Mouse (Mus musculus) heart, adult 11 months (tissue): ENCODE results near the gene Sirpa.

ENCODE experiments used
- DNase-seq: peaks from one replicate; pipeline ENCODE4 v3.0.0; 2022

Sirpa gene

GRCm38 (mm10) chr2:129592459-129593140 is at the start of gene Sirpa:
Gene Sirpa, plus strand, starts transcription at chr2:129592835.
- DNase-seq = peak; percentile 99

DNA sequence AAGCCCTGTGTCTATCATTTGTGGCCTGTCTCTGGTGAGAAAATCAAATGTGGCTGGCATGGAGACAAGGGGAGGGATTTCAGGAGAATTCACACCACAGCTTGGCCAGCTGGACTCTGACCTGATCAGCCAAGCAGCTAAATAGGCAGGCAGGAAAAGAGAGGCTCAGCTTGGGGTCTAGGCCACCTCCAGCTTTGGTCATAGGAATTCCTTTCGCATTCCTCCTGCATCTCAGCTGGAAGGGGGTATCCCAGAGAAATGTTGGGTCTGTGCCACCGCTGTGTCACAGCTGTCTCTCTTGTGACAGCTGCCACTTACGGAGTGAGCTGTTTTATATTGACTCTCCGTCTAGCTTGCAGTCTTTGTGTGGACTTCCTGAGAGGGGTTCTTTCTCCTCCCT is 48.2 kb upstream of the Sirpa start:
- DNase-seq = peak; percentile 61

DNA sequence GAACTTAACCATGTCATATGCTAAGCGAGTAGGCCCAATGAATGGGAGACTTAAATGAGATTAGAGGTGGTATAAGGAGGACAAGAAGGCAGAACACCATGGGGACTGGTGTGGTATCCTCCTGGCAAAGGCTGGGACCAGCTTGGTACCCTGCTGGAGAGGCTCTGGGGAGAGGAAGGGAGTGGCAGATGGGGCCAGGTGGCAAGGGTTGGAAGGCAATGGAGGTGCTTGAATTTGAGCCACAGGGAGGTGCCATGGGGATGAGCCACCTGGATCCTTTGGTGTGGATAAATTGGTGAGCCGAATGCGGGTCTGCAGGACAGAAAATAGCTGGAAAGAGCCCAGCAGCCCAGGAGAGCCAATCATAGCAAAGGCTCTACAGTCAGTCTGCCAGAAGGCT is 47.7 kb upstream of the Sirpa start:
- peak; percentile 87 for DNase-seq

GRCm38 (mm10) chr2:129545596-129545995 is 47.0 kb upstream of the Sirpa start:
- peak; percentile 90 for DNase-seq

DNA sequence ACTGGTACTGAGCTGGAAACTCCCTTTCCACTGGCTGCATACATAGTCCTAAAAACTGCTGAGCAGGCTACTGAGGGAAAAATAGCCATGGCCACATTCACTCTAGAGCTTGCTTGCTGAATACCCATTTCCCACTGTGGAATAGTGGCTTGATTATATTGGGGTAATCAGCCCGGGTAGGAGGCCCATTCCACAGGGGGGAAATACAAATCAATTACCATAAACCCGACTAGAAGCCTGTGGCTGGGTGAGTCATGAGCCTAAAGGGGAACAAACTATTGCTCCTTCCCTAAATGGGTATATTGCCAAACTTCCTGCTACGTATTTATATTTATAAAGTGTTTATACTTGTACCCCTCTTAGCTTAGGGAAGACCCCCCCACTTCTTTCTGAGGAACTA is 45.9 kb upstream of the Sirpa start:
- peak; percentile 92 for DNase-seq

GRCm38 (mm10) chr2:129549537-129550135 is 43.0 kb upstream of the Sirpa start:
- peak; percentile 94 for DNase-seq

DNA sequence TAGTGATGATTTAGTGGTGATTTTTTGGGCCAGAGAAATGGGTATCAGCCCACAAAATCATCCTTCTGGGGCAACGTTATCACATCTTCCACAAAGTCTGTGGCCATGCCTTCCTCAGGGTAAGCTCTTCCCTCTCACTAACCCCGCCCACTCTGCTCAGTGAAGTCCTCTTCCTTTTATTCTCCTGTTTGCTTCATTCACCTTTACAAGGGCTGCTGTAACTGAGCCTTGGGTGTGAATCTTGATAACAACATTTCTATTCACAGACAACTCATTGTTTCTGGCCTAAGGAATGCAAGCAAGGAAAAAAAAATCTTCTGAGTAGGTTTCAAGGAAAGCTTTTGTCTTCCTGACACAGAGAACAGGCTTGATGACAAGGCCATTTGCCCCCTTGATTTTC is 41.9 kb upstream of the Sirpa start:
- no peak for DNase-seq

DNA sequence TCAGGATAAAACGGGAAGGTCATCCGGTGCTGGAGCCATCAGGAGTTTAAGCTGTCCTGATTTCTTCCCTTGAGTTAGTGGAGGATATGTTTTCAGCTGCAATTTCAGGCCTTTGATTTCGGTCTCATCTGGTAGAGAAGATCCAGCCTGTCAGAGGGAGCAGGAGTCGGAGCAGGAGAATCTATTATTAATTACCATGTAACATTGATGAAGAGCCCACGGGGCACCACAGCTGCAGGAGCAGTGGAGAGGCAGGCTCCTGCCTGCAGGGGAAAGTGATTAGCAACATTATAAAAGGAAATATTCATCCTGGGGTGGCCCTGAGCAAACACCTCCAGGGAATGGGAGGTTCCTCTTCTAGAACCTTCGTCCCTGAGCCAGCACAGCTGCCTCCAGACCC is 36.6 kb upstream of the Sirpa start:
- no peak for DNase-seq

DNA sequence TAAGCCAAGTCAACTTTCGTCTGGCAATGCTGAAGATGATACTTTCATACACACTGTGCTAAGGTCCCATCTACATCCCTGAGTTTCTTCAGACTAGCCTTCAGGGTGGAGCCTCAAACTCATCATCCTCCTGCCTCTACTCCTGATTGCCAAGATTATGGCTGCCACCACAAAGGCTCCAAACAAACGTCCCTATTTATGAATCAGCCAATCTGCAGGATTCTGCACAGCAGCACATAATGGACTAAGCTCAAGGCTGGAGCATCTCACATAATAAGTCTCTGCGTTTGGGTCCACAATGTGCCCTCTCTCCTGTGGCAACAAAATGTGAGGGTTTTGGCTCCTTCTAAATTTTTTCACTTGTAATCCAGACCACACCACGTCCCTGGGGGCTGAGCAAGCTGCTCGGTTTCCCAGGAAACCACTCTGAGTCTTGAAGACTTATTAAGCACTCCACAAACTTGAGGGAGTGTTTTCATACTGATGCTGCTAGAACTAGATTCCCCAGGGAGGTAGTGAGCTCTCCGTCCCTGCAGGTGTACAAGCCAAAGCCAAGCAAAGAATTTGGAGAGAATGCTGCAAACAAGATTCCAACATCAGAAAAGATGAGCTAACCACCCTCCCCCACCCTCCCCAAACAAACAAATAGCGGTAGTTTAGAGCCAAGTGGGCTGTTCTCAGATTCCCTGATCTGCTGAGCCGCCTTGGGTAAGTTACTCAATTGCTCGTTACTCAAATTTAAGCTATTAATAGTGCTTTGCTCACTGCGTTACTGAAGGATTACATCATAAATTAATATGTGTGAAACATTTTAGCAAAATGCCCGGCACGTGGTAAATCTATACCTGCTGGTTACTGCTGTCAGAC is 34.4 kb upstream of the Sirpa start:
- DNase-seq = peak; percentile 95

DNA sequence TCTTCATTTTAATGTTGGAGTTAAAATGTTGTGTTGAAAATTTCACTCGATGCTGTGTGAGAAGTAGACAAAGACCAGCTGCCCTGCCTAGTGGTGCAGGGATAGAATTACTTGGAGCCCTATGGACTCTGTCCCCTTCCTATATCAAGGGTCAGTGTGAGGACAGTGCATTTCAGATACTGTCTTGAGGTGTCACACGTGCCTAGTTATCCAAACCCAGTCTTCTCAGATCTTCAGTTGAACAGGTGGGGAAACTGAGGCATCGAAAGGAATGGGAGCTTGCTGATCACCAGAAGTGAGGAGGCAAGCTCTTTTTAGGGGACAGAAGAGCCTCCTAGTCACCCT is 33.8 kb upstream of the Sirpa start:
- DNase-seq = no peak

DNA sequence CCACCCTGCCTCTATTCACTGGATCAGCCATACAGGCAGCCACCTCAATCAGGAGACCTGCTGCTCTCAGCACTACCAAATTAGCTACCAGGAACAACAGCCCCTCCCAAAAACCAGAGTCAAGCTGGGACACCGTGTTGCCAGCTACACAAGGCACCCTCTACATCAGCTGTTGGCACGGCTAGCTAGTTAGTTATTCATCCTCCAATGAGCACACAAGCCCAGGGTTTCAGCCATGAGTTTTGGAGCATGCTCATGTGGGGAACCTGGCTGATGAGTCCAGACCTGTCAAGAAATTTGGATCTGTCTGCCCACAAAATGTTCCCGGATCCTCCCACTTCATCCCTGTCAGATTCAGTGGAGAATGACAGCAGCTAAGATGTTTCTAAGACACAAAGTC is 30.8 kb upstream of the Sirpa start:
- no peak for DNase-seq

- DNase-seq = no peak
Measured at GRCm38 (mm10) chr2:129563944-129564709, 28.5 kb upstream of the Sirpa start.

- DNase-seq = no peak
Measured at GRCm38 (mm10) chr2:129569120-129569519, 23.5 kb upstream of the Sirpa start.

DNA sequence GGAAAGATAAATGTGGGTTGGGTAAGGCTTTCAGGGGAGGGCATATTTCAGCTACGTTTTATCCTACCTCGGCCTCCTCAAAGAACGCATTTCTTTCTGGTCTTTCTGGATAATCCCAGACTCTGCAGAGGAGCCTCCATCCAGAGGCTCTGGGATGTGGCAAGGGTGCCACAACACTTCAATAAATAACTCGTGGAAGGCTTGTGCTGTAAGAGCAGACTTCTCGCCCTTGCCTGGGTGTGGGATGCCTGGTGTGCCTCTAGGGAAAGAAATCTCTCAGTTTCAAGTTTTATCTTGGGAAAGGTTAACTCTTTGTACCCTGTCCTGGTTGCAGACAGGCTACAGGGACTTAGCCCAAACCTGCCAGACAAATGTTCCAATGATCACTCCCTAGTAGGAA is 23.1 kb upstream of the Sirpa start:
- DNase-seq = no peak

- DNase-seq = no peak
Measured at GRCm38 (mm10) chr2:129573701-129574273, 18.8 kb upstream of the Sirpa start.

- no peak for DNase-seq
Measured at GRCm38 (mm10) chr2:129574395-129575046, 18.1 kb upstream of the Sirpa start.

DNA sequence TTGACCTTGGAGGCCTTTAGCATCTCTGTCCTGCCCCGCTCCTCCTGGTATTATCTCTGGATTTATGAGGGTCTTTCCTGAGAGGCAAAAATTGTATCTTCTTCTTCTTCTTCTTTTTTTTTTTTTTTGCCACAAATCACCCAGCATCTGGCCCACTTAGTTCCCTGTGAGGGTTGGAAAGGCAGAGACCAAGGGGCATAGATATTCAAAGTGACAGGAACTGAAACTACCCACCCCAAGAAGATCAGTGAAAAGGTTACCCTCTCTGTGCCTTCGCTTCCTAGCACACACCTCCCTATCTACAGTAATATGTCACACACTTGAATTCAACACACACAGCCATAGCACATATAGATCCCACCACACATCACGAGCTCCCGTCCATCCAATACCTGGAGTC is 17.5 kb upstream of the Sirpa start:
- no peak for DNase-seq

DNA sequence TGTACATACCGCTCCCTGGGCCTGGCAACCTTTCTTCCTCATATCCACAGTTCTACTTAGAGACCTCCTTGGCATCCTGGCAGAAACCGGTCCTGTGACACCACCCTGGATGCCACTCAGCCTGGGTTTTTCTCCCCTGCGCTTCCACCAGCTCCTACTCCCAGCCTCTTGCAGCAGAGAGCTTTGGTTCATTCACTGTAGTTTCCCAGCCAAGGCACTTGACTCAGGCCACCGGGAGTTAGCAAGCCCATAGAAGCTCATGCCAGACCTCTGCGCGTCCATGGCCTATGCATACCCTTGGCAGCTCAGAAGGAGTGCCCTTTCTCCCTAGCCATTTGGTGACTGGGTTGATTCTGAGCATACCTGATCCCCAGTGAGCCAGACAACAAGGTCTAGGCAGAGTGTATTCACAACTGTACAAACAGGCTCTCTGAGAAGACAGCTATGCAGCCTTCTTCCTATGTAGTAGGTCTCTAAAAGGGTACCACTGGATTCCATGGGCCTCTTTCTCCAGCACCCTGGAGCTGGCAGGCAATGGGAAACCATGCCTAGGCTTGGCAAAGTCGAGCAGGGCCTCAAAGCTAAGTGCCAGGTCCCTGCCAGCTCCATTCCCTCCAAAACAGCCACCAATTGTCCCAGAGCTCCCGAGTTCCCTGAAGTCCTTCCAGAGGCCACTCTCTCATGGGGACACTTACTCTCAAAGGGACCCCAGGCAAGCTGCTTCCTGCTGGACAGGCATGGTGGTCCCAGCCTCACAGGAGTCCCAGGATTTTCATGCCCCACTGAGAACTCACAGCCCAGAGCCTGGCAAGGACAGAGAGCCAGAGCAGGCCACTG is 15.8 kb upstream of the Sirpa start:
- DNase-seq = peak; percentile 93

DNA sequence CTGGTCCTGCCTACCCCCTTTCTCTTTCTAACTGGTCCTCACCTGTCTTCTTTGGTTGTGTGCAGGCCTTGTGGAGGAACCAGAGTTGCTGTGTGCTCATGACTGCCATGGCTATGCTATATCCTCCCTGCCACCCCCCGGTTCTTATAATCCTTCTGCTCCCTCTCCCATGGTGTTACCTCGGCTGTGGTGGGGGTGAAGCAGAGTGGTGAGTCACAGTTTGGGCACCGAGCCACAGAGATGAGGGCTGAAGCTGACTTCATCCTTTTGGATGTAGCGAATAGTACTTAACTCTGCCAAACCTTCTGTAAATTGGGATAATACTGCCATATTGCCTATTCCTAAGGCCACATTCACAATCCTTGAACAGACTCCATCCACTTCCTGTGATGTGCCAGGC is 12.0 kb upstream of the Sirpa start:
- peak; percentile 92 for DNase-seq

GRCm38 (mm10) chr2:129581826-129582225 is 10.8 kb upstream of the Sirpa start:
- peak; percentile 95 for DNase-seq

- peak; percentile 95 for DNase-seq
Measured at GRCm38 (mm10) chr2:129582261-129582660, 10.4 kb upstream of the Sirpa start.
